Mouse (Mus musculus): ENCODE data around the gene Tfe3.
A peak's percentile ranks its signal among the peaks of the same experiment; 100 is the strongest.
"Not testable (repeated sequence)": the region's sequence is repeated elsewhere in the genome, so short reads cannot be mapped to it uniquely, and the experiment has no call there.

Gene Tfe3

DNA sequence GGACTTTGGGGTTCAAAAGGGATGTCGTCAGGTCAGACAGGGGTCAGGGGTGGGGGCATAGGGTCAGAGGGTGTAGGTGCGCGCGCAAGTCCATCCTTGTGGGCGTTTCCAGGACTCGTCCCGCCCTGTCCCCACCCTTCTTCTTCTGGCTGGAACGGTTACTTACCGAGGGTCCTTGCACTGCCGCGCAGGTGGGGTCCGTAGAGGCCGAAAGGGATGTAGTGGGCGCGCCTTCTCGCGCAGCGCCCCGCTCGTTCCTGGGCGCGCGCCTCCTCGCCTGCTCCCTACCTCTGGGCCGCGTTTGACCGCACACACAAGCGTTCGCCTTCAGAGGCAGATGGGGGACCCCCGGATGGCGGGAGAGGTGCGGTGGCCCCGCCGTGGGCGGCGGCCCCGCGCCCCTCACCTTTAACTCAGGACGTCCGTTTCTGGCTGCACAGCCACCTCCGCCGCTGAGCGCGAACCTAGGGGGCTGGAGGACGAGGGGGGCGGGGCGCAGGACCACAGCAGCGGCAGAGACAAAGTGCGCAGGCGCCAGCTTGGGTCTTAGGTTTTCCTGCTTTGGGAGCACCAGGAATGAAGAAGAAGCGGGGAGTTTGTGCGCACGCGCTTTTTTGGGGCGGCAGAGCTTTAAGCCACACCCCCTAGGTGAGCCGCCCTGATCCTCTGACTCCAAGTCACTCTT is 11.8 kb upstream of the Tfe3 start, which contains the start of gene Ccdc120:
TSS of gene Ccdc120 (minus strand) at position 474 of the 685 bp plus-strand sequence.
- no peak for DNase-seq (ENCODE audit: extremely low read depth, low read depth, low spot score)

DNA sequence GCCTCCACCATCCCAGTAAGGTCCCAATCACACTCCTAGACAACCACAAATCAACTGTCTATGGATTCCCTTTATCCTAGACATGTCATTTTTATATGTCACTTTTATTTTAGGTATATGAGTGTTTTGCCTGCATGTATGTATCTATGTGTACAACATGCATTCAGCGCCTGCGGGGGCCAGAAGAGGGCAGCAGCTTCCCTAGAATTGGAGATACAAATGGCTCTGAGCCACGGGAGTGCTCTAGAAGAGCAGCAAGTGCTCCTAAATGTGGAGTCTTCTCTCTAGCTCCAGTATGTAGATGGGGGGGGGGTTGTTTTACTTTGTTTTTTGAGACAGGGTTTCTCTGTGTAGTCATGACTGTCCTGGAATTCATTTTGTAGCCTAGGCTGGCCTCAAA is 8.7 kb upstream of the Tfe3 start:
- not testable (repeated sequence) for DNase-seq (ENCODE audit: extremely low read depth, low read depth, low spot score)

DNA sequence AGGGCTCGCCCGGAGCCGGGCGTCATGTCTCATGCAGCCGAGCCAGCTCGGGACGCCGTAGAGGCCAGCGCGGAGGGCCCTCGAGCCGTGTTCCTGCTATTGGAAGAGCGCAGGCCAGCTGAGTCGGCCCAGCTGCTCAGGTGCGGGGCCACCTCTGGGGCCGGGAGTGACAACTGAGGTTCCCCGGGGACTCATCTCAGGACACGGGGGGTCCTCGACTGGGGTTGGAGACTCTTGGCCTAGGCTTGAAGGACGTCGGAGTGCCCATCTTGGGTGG is 499 bp downstream of the Tfe3 start:
- DNase-seq (ENCODE audit: extremely low read depth, low read depth, low spot score), result no peak

DNA sequence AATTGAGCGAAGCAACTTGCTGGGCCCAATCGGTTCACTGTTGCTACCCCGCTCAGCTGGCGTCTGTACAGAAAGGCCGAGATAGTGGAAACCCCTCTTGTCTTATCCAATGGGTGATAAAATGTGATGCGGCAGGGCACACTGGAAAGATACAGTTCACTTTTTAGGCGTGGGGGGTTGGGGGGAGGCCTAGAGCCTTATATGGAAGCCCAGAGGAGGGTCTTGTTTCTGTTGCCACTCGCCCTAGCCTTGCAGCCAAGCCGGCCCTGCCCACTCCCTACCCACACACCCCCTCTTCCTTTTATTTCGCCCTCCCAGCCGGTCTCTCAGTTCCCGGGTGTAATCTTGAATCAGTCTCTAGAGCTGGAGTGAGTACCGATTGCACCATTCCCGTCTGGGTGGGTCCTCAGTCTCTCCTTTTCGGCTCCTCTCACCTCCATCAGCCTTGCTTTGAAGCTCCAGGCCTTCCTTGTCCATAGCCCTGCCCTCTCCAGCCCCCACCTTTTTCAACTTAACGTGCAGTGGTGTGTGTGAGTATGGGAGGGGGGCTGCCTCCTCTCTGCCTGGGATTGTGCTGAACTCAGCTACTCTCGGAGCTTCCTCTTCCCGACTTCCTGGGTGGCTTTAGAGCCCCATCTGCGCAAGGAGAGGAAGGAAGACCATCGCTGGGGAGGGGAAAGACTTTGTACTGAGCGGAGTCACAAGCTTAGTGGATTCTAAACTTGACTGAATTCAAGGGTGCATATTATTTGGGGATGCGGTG is 1.5 kb downstream of the Tfe3 start:
- DNase-seq (ENCODE audit: extremely low read depth, low read depth, low spot score), result no peak

DNA sequence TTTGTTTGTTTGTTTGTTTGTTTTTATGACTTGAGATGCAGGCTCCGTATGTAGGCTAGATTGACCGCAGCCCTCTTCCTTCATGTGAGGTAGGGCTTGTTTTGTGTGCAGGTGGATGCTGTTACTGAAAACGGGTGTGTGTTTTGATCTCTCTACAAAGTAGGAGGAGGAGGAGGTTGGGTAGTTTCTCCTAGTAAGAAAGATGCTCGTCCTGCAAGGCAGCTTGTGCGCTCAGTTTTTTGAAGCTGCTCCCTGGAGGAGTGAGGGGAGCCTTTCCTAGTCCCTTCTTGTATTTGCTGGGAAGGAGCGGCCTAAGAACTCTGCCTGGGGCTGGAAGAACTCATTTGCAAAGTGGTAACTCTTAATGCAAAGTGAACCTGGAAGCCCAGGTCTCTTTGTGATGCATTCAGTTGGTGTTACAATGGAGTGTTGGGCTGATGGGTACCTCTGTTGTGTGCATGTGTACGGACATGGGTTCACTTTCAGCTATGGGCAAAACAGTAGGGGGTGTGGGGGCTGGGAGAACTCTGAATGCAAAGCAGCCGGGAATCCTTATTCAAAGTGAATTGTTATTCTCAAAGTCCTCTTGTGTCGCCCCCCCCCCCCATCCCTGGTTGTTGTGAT is 2.4 kb downstream of the Tfe3 start:
- DNase-seq (ENCODE audit: extremely low read depth, low read depth, low spot score), result no peak

DNA sequence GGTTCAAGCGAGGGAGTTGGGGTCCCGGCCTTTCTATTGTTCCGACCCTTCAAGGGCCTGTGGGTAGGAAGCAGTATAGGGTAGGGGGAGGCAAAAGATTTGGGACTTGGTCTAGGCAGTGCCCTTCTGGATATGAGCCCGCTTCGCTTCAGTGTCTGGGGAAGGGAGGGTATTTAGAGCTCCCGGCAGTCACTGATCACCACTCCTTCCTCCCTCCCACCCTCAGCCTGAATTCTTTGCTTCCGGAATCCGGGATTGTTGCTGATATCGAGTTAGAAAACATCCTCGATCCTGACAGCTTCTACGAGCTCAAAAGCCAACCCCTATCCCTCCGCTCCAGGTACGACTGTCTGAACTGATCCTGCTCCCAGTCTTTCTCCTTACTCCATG is 2.9 kb downstream of the Tfe3 start:
- no peak for DNase-seq (ENCODE audit: extremely low read depth, low read depth, low spot score)

DNA sequence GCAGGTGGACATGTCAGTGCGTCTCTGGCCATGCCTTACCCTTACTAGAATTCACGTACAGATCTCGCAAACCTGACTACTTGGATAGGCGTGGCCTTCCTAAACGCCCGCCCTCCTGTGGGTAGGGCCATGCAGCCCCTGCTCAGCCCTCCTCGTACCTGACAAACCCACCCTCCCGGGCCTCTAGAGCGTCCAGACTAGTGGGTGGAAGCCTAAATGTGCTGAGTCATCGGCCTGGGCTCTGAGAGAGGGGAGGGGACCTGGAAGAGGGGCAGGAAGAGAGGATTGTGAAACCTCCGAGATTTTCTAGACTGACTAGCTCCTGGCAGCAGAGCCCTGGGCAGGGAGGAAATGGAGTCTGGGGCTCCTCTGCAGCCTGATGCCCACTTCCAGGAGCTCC is 3.4 kb downstream of the Tfe3 start:
- no peak for DNase-seq (ENCODE audit: extremely low read depth, low read depth, low spot score)

DNA sequence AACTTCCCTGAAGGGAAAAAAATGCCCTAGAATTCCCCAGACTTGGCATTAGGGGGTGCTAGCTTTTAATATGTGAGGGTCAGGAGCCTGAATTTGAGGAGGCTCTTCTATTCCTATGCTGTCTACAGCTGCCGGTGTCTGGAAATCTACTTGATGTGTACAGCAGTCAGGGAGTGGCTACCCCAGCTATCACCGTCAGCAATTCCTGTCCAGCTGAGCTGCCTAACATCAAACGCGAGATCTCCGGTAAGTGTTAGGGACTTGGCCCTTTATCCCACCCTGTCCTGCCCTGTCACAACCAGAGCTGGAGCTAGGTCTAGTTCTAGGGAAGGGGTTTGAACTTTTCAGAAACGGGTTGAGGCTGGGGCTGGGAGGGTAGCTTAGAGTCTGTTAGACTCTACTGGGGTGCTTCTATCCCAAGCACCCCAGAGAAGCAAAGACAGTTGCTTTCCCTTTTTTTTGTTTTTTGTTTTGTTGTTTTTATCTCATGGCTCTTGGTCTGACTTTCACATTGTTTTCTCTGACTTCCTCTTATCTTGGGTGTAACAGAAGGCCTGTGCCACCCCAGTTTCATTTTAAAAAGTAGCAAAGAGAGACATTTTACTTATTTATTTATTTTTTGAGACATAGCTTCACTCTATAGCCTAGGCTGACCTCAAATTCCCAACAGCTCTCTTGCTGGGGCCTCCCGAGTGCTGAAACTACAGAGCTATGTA is 7.1 kb downstream of the Tfe3 start:
- no peak for DNase-seq (ENCODE audit: extremely low read depth, low read depth, low spot score)

DNA sequence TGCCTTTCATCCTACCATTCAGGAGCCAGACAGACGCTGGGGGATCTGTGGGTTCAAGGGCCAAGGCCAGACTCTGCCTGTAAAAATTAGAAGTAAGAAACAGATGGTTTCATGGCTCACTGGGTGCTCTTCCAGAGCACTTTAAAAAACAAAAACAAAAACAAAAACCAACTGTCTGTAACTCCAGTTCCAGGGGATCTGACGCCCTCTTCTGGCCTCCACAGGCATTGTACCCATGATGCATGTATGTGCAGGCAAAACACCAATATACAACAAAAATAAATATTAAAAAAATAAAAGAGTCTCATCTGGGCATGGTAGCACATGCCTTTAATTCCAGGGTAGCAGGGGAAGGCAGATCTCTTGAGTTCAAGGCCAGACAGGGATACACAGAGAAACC is 10.4 kb downstream of the Tfe3 start:
- DNase-seq (ENCODE audit: extremely low read depth, low read depth, low spot score), result no peak

DNA sequence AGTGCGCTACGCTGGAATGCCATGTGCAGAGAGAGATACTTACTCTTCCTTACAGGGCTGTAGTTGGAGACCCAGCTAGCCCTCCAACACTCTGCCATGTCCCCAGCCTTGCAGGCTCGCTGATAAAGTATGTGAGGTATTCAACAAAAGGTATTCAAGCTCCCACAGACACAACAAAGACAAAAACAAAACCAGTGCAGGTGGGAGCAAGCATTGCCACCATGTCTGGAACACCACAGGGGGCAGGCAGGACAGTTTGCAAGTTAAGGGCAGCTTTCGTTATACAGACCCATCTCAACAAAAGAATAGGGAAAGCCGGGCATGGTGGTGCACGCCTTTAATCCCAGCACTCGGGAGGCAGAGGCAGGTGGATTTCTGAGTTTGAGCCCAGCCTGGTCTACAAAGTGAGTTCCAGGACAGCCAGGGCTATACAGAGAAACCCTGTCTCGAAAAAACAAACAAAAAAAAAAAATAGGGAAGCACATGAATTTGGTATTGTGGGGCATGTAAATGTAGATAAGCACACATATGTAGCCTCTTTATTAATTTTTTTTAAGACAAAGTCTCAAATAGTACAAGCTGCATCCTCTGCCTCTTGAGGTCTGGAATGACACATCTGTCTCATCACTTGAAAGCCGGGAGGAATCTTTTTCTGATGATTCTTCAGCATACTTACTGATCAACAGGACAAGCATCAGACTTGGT is 13.3 kb downstream of the Tfe3 start:
- DNase-seq (ENCODE audit: extremely low read depth, low read depth, low spot score), result no peak

DNA sequence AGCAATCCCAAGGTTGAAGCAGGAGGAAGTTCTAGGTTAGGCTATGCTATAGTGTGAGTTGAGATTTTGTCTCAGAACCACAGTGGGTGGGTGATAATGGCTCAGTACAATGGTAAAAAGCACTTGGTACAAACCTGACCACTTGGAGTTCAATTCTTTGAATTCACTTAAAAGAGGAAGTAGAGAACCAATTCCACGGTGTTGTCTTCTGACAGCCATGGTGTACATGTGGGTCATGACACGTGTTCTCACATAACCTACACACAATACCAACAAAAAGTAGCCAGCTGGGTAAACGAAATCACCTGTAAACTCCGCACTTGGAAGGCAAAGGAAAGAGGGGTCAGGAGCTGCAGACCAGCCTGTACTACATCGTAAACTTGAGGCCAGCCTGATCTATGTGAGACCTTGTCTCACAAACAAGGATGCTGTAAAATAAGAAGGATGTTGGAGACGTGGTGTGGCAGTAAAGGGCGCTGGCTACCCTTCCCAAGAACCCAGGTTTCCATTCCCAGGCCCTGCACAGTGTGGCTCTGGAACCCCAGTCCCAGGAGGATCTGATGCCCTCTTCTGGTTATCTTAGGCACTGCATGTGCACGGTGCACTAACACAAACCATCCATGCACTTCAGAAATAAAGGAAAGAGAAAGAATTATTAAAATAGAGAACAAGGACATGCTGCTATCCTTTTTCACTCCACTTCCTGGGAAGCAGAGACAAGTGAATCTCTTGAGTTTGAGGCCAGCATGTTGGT is 14.1 kb downstream of the Tfe3 start:
- no peak for DNase-seq (ENCODE audit: extremely low read depth, low read depth, low spot score)

DNA sequence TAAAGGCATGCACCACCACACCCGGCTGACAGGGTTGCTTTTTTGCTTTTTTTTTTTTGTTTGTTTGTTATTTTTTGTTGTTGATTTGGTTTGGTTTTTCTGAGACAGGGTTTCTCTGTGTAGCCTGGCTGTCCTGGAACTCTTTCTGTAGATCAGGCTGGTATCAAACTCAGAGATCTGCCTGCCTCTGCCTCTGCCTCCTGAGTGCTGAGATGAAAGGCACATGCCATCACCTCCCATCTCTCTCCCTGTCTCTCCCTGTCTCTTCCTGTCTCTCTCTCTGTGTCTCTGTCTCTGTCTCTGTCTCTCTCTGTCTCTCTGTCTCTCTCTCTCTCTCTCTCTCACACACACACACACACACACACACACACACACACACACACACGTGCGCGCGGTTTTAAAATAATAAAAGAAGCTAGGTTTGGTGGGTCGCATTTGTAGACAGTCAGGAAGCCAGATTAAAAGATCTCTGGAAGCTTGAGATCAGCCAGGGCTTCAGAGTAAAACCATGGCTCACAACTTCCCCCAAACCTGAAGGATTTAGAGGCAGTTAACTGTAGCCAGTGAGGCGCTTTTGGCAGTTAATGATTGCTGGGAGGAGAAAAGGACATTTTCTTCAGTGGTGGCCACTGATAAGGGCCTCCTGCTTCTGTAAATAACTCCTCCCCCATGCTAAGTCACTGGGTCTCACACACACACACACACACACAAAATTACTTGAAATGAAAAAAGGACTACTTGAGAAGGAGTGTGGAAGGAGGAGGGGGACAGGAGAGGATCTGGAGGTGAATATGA is 16.3 kb downstream of the Tfe3 start:
- DNase-seq (ENCODE audit: extremely low read depth, low read depth, low spot score), result no peak

DNA sequence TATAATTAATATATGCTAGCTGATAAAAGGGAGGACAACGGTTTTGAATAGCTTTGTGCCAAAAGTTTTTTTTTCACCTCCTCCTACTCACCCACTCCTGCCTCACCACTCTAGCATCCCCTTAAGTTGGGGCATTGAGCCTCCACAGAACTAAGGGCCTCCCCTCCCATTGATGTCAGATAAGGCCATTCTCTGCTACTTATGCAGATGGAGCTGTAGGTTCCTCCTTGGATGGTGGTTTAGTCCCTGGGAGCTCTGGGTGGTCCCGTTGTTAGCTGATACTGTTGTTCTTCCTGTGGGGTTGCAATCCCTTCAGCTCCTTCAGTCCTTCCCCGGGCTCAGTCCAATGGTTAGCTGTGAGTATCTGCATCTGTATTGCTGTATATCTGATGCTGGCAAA is 16.9 kb downstream of the Tfe3 start:
- no peak for DNase-seq (ENCODE audit: extremely low read depth, low read depth, low spot score)

DNA sequence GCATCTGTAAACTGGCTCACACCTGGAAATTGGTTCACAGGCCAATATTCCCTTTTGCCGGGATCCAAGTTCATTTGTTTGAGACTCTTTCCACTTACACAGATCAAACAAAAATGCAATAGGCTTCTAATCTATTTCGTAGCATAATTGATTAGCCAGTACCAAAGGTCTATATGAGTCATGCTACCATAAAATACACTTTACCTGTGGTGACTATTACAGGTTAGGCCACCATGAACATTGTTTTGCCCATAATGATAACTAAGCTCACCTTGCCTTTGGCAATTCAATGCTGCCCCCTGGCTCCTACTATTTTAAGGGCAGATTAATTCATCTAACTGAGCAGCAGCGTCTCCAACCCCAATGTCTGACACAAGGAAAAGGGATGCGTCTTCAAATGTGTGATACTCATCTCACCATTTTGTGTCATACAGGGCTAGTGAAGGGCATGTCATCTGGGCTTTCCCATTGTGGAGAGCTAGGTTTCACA is 20.3 kb downstream of the Tfe3 start:
- no peak for DNase-seq (ENCODE audit: extremely low read depth, low read depth, low spot score)

DNA sequence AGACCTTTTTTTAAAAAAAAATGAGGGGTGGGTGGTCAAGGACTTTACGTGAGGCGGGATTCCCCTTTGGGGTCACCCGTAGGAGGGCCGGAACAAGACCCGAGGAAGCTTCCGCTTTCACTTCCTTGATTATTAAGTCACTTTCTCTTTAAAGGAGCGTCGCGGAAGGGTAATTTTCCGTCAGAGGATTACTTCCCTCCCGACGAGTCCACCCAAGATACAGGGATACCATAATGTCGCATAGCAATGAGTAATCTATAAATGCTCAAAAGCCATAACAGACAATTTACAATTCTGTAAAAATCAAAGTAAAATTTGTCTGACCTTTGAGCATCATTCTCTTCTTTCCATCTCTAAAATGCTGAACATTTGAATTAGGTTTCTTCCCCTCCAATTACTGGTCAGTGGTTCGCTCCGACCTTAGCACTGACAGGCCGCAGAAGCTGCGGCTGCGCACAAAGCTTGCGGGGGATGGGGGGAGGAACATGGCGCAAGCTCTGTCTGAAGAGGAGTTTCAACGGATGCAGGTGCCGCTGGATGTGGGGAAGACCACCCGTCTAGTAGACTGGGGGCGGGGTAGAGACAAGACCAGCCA is 27.3 kb downstream of the Tfe3 start, which contains the start of gene Gripap1:
TSS of gene Gripap1 (plus strand) at position 224 of the 595 bp plus-strand sequence.
- peak; percentile 54 for DNase-seq (ENCODE audit: extremely low read depth, low read depth, low spot score)

DNA sequence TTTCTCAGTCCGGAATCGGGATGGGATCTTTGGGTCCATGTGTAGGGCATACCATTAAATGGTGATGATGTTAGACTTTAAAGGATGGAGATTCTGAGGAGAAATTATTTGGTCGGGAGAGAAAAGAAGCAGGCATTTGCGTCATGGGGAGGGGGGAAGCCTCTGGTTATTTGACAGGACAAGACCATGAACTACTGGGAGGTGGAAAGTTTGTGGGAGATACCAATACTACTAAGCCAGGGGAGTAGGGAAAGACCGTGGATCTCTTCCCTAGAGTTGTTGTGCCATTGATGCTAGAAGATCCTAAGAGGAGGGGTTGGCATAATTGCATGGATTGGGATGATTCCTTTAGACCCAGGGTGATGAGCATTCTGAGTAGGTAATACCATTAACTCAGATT is 27.9 kb downstream of the Tfe3 start:
- no peak for DNase-seq (ENCODE audit: extremely low read depth, low read depth, low spot score)

DNA sequence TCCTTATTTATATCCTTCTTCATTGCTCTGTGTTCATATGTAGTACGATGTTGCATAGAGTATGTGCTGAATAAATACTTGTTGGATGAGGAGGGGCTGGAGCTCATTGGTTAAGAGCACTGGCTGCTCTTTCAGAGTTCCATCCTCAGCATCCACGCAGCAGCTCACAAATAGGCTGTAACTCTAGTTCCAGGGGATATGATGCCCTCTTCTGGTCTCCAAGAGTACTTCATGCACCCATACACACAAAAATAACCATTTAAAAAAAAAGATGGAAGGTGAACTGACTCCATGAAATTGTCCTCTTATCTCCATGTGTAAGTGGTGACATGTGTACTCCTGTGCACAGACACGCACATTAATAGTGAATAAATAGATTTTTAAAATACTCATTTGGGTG is 31.0 kb downstream of the Tfe3 start:
- no peak for DNase-seq (ENCODE audit: extremely low read depth, low read depth, low spot score)

DNA sequence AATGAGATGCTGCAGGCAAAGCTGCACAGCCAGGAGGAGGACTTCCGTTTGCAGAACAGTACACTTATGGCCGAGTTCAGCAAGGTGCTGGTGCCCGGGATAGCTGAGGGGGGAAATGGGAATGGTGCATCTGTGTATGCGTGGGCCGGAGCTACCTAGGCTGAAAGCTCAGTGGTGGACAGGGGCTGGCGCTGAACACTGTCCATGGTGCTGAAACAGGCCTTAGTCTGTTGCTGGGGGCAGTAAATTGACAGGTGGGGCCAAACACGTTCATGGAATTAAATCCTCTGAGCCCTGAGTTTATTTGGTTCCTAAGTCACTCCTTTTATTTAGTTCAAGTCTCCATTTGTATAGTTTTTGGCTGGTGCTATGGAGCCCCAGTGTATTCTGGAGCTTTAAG is 32.7 kb downstream of the Tfe3 start:
- DNase-seq (ENCODE audit: extremely low read depth, low read depth, low spot score), result no peak

DNA sequence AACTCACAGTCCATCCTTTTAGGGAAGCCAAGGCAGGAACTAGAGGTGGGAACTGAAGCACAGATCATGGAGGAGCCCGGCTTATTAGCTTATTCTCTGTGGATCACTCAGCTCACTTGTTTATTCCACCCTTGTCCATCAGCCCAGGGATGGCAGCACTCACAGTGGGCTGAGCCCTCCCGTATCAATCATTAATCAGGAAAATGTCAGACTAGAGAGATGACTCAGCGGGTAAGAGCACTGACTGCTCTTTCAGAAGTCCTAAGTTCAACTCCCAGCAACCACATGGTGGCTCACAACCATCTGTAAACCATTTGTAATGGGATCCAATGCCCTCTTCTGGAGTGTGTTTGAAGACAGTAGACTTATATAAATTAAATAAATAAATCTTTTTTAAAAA is 35.0 kb downstream of the Tfe3 start:
- DNase-seq (ENCODE audit: extremely low read depth, low read depth, low spot score), result no peak
